Mouse (Mus musculus): ENCODE measurements around the gene Cerk.
A peak's percentile ranks its signal among the peaks of the same experiment; 100 is the strongest.

DNA sequence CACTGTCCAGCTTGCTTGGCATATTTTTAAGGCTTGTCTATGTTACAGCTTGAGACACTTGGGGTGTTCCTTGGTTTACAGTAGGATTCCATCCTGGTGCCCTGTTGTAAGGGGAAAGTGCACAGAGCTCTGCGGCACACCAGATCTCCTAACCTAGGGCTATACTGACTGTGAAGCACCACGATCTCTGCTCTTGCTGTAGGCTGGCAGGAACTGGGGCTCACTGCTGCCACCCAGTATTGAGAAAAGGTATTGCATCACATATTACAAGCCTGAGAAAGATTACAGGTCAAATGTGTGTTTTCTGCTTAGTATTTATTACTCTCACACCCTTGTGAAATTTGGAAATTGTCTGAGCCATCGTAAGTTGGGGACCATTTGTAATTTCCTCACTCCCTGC lies 42.2 kb upstream of the Cerk start:
- TF ChIP-seq CTCF (conservative IDR thresholded peaks at IDR 0.05 in 1 of 2, IDR thresholded peaks at IDR 0.05 in 1 of 2; ENCODE audit: low read depth in 2 of 2, low read length in 2 of 2) (peak; percentile 54 to 84; a peak in 3 of 4 replicates), JUN (IDR thresholded peaks at IDR 0.05; ENCODE audit: insufficient read depth, low read depth, low read length) (no peak), EP300 (IDR thresholded peaks at IDR 0.05; ENCODE audit: low read length) (no peak), POLR2AphosphoS2 (IDR thresholded peaks at IDR 0.05; ENCODE audit: low read depth, low read length) (no peak), ZMIZ1 (IDR thresholded peaks at IDR 0.05; ENCODE audit: low read depth, low read length) (no peak), ZC3H11A (IDR thresholded peaks at IDR 0.05; ENCODE audit: low read depth, low read length) (no peak; the same call in 1 of the 2 replicates), POLR2A (IDR thresholded peaks at IDR 0.05; ENCODE audit: low read depth, low read length) (no peak), BHLHE40 (IDR thresholded peaks at IDR 0.05; ENCODE audit: low read depth, low read length) (no peak), MAFK (IDR thresholded peaks at IDR 0.05; ENCODE audit: insufficient replicate concordance, low read length) (no peak), KAT2A (IDR thresholded peaks at IDR 0.05; ENCODE audit: insufficient replicate concordance, low read length) (no peak), ETS1 (conservative IDR thresholded peaks at IDR 0.05; ENCODE audit: low read depth, low read length) (no peak), ZNF384 (IDR thresholded peaks at IDR 0.05; ENCODE audit: low read depth, low read length) (no peak)

All from CH12.LX (cell line).